Mouse (Mus musculus): ENCODE results near the gene Pde4b.
A peak's percentile ranks its signal among the peaks of the same experiment; 100 is the strongest.

Gene Pde4b

GRCm38 (mm10) chr4:102539598-102540180 lies 452.3 kb downstream of the Pde4b start:
- no peak for DNase-seq (ENCODE audit: low read depth)

DNA sequence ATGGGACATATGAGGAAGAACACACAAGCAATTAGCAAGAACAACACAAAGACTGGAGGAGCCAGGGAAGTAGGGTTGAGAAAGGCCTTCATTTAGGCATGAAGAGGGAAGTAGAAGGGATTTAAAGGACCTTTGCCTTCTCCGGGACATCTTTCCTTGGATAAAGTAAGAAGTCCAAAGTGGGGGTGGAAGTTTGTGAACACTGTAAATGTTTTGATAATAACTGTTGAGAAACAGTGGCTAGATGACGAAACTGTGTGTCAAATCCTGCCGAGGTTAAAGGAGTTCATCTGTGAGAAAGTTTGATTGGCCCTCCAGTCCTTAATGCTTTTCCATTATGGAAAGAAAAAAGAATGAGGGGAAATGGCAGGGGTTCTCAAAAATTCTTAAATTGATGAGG lies 455.6 kb downstream of the Pde4b start:
- DNase-seq (ENCODE audit: low read depth), result no peak

- no peak for DNase-seq (ENCODE audit: low read depth)
These were observed 457.9 kb downstream of the Pde4b start for GRCm38 (mm10) chr4:102545226-102545625.

- no peak for DNase-seq (ENCODE audit: low read depth)
These were observed 468.2 kb downstream of the Pde4b start for GRCm38 (mm10) chr4:102555566-102555965.

GRCm38 (mm10) chr4:102557006-102557405 lies 469.7 kb downstream of the Pde4b start:
- no peak for DNase-seq (ENCODE audit: low read depth)

DNA sequence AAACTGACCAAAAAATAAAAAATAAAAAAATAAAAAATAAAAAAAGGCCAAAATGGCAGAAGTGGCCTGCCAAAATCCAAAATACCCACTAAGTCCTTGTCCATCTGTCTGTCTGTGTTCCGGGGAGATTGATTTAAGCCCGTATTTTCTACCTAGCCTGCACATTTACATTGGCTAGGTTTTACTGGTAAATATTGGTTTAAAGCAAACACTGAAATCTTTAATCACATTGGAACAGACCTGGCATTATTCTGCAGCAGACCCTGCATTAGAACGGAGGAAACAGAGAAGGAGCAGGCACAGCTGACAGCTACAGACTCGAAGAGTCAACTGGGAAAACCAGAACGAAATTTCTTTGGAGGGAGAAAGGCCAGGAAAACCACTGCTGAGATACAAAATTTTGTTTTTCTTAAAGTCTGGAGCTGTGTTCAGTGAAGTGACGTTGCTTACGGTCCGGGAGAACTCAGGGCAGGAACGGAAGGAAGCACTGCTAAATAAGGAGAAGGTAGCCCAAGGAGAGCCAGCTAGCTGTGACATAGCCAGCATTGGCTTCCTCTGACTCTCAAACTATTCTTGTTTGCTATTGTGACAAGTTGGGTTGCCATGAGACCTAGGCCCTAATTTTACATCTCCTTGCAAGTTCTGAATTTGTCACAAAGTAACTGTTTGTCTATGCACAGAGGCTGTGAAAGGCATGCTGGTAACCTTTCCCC lies 470.3 kb downstream of the Pde4b start:
- DNase-seq (ENCODE audit: low read depth), result no peak

DNA sequence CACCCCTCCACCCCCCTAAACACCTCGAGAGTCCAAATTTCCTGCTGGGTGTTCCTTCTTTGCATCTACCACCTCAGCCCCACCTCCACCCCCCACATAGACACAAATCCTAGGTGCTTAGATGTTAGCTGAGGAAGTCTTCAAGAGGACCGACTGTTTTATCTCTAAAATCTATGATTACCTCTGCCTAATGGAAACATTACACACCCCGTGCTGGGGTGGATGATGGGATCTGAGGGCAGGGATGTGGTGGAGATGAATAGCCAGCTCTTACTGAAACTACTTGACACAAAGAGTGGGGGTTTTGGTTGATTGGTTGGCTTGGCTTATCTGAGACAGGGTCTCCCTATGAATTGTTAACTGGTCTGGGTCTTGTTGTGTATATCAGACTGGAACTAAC lies 471.0 kb downstream of the Pde4b start:
- DNase-seq (ENCODE audit: low read depth), result no peak

DNA sequence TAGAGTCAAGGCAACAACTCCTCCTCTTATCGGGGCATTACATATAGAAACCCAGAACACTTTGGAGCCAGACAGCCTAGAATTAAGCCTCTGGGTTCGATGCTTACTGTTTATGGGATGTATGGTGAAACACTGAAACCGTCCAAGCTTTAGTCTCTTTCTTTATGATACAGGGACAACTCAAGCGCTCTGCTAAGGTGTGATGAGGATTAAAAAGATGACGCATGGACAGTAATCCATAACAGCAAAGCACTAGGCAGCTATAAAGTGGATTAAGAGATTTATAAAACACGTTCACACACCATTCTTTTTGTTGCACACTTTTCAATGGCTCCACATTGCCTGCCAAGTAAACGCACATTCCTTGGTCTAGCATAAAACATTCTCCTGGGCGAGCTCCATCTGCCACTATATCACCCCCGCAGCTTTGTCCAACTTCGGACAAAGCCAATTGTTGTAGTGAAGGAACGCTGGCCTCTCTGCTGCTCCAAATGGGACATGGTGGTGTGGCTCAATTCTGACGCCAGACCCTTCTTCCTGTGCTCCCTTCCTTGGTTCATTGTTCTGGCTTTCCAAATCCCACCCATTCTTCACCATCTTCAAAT lies 473.4 kb downstream of the Pde4b start:
- no peak for DNase-seq (ENCODE audit: low read depth)

DNA sequence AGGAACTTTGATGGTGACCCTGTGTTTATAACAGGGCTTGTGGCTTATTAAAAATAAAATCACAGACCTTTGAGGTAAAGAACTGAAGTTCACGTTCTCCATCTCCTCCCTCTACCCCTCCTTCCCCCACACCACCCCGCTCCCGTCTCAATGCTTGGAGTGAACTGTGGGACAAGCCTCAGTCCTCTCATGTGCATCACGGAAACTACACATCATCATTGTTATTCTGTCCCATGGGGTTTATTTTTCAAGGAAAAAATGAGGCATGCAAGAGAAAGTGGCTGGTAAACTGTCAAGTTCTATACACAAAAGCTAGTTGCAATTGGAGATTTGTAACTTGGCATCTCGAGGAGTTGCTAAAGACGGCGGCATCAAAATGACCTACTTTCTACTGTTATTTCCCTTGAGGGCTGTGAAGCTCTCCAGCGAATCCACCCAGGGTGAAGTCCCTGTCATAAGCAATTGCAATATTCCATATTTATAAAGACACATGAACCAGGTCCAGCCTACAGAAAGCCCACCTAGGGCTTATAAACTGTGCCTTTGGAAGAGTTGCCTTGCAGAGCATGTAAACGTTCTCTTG lies 476.0 kb downstream of the Pde4b start:
- DNase-seq (ENCODE audit: low read depth), result no peak

DNA sequence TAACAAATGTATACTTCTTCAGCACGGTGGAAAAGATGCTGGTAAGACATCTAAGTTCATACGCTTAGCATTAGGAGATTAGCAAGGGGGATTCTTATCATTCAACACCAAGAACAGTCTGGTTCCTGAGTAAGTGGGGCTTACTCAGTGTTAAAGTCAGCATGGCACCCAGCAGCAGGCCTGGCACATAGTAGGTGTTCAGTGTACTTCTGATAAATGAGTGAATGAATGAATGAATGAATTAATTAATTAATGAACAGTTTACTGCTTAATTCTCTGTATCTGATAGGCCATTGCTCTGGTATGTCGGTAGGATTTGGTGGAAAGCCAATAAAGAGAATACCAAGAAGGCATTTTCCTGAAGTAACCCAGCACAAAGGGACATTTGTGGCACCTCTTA lies 476.9 kb downstream of the Pde4b start:
- no peak for DNase-seq (ENCODE audit: low read depth)

DNA sequence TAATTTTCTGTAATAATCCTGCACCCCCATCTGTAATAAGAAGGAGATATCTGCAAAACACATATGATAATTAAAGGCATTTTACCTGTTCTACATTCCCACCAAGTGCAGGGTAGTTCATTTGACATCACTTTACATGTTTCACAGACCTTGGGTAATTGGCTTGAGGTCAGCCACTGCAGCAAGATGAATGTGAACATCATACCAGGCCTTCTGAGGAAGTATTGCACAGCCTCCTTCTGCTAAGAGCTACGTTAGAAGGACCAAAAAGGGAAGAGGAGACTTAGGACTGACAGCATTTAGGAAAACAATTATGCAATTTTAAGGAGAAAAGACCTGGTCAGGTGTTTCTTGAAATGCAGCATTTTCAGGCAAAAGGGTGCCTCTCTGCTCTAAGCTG lies 479.1 kb downstream of the Pde4b start:
- no peak for DNase-seq (ENCODE audit: low read depth)

DNA sequence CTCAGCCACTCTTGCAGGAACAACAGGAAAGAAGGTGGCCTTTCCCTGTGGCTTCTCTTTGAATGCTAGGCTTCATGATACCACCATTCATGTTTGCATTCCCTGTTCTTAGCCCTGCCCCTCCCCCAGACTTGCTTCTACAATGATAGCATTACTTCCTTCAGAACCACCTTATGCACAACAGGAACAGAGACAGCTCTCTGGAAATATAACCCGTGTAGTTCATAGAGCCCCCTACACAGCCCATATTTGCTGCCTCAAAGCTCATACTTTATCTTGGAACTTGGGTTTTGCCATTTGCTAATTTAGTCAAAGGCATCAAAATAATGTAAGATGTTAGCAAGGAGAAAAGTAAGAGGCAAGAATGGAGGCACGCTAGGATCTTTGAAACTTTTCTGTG lies 479.8 kb downstream of the Pde4b start:
- no peak for DNase-seq (ENCODE audit: low read depth)

DNA sequence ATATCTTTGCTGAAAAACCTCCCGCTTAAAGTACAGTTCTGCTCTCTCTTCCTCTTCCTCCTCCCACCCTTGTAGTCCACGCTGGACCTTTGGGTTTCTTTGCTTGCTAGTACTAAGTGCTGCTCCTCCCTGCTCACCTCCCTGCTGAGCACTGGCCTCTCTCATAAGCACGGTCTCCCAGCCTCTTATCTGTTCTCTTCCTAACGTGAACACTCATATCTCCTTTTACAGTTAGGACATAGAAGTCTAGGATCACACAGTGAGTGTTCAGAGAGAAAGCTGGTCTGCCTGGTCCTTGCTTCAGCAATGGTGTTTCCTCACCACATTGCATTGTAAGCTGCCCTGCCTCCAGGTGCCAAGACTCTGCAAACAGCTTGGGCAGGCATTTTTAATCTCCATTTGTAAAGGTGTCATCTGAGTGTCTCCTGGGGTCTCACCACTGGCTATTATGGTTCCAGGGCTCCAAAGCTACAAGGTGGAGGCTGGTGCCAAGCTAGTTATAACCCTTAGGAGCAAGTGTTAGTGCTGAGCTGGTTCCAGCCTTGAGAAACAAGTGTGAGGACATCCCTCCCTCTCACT lies 480.4 kb downstream of the Pde4b start:
- no peak for DNase-seq (ENCODE audit: low read depth)

- no peak for DNase-seq (ENCODE audit: low read depth)
These were observed 481.2 kb downstream of the Pde4b start for GRCm38 (mm10) chr4:102568591-102568990.

- DNase-seq (ENCODE audit: low read depth), result no peak
These were observed 481.8 kb downstream of the Pde4b start for GRCm38 (mm10) chr4:102569101-102569583.

- DNase-seq (ENCODE audit: low read depth), result peak; percentile 81
These were observed 482.8 kb downstream of the Pde4b start for GRCm38 (mm10) chr4:102569950-102570765.

DNA sequence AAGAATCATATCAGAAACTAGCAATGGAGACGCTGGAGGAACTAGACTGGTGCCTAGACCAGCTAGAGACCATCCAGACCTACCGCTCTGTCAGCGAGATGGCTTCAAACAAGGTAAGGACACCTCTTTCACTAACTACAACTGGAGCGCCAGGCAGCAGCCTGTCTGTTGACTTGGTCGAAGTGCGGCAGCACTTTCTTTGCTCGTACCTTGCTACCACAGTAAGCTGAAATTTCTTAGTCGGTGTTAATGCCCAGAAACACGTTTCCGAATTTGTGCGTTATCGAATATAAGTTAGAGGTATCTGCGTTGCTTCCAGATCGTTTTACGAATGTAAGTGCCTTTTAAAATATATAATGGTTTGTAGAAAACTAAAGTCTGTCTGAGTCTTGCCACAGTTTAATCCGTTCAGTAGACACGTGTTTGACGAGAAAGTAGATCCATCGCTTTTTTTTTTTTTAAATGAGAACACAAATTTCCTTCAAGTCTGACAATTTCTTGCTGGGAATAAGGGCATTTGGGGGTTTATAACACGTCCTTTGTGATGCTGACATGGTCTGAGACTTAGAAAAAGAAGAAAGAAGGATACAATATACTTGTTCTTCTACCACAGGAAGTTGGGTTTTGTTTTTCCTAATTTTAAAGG lies 483.5 kb downstream of the Pde4b start:
- no peak for DNase-seq (ENCODE audit: low read depth)

GRCm38 (mm10) chr4:102572031-102572430 lies 484.7 kb downstream of the Pde4b start:
- DNase-seq (ENCODE audit: low read depth), result no peak

DNA sequence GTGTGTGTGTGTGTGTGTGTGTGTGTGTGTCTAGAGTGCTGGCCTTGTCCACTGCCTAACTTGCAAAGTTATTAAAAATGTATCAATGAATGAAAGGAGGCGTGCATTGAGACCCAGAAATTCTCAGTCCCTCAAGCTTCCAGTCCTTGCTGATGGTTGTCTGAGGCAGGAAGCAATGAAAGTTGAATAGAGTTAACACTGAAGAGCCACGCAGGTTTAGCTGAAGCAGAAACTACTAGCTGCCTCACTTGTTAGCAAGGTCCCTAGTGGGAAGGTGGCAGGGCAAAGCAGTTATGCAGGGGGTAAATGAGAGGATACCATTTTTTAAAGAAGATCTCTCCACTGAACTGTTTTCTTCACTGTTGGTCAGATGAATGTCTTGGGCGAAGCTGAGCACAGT lies 485.2 kb downstream of the Pde4b start:
- no peak for DNase-seq (ENCODE audit: low read depth)

GRCm38 (mm10) chr4:102573361-102573781 lies 486.0 kb downstream of the Pde4b start:
- DNase-seq (ENCODE audit: low read depth), result no peak

DNA sequence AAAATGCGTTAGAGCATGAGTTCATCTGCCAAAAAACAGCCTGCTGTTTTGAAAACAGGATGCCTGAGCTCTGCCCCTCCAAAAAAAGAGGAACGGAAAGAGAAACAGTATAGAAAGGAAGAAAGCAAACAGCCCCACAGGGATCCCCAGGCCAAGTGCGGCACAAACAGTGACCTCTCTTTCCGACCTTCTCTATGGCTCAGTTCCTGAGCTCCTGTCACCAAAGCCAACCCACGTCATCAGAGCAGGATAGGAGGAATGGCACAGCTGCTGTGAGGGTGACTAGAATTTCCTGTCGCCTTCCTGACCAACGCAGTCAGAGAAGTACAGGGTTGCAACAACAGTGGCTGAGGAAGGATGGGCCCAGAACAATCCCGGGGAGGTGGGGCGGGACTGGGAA lies 486.9 kb downstream of the Pde4b start:
- no peak for DNase-seq (ENCODE audit: low read depth)

Data from c-Kit-positive CD71-negative TER-119-negative erythroid progenitor cells, embryonic 14.5 days (primary cell).